Mouse (Mus musculus): Measurements from ENCODE around the gene Fam180a. TPM values are rescaled to one million over a fixed set of nuclear protein-coding genes. Genes with fewer than 3 reads are reported as not detected.

The Fam180a gene
- polyA plus RNA-seq, 1 experiment from 2014 or later, result not detected

DNA sequence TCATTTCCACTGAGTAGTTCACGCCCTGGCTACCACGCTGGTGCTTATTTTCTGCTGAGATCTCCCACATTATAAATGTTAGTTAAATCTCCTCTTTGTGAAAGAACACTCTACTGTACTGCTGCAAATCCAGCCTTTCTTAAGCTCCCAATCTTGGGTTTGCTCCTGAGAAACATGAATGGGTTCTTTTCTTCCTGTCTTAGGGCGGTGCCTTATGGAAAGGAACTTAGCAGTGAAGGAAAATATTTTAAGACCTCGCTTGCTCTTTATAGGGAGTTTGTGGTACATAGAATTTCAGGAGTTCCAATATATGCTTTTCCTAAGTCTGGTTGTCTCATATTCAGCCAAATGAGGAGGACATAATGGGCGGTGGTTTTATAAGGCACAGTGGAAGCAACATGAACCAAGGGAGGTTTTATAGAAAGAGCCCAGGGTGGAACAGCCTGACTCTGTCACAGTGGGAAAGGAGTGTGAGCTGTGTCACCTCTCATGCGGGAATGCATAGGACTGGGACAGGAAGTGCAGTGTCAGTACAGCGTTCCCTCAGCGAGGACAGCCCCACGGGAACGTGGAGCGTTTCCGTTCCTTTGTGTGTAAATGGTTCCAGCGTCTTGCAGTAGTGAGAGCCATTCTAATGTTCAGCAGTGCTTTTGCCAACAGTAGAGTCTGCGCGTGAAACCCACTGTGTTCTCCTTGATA is 60.2 kb downstream of the Fam180a start:
- DNase-seq (ENCODE audit: low spot score), result no peak

Other genes starting within 250 kb of the Fam180a start
- 30.4 and 30.6 TPM in 2 replicates for gene Cnot4, start 192.4 kb downstream of the Fam180a start, polyA plus RNA-seq (2015; fragmentation: Nextera tagmentation; extraction: Ambion mirVana)
- 25.0 and 30.0 TPM in 2 replicates for gene Nup205, start 148.7 kb downstream of the Fam180a start, polyA plus RNA-seq (2015; fragmentation: Nextera tagmentation; extraction: Ambion mirVana)
- gene Slc13a4, start 18.0 kb downstream of the Fam180a start, polyA plus RNA-seq (2015; fragmentation: Nextera tagmentation; extraction: Ambion mirVana), result 0.35 and 0.36 TPM in 2 replicates
- gene Mtpn, start 213.7 kb upstream of the Fam180a start, polyA plus RNA-seq (2015; fragmentation: Nextera tagmentation; extraction: Ambion mirVana), result 93.6 and 117 TPM in 2 replicates